Mouse (Mus musculus): ENCODE data around the gene Hyls1. TPM values are rescaled to one million over a fixed set of nuclear protein-coding genes. Genes with fewer than 3 reads are reported as not detected.

Gene Hyls1
- total and polyA plus RNA-seq, 3 experiments = 15.4 to 18.9 (median 18.3) TPM

- Histone ChIP-seq H3K36me3 (replicated peaks in 1 of 2; ENCODE audit: control insufficient read depth in 1 of 2, insufficient read depth in 1 of 2, low read length in 1 of 2) (no peaks in the 10 kb centered on the region), H3K27ac (ENCODE audit: insufficient read depth, low read depth) (no peak overlapping the region), H3K4me1 (ENCODE audit: control insufficient read depth in 1 of 2, insufficient read depth in 2 of 2) (no peaks in the 10 kb centered on the region), H3K27me3 (replicated peaks) (peaks cover 5% of the 10 kb centered on the region), H3K9ac (ENCODE audit: insufficient read depth, low read depth) (no peak overlapping the region), H3K4me2 (ENCODE audit: insufficient read depth, low read depth, poor library complexity, severe bottlenecking) (no peak overlapping the region), H3K79me2 (replicated peaks; ENCODE audit: control insufficient read depth, extremely low read depth, insufficient read depth, poor library complexity, severe bottlenecking) (no peaks in the 10 kb centered on the region), H3K9me3 (replicated peaks; ENCODE audit: low read length) (no peaks in the 10 kb centered on the region), H3K4me3 (replicated peaks in 1 of 3; ENCODE audit: low read depth in 2 of 3, low read length in 2 of 3, poor library complexity in 1 of 3) (no peak overlapping the region)
- TF ChIP-seq USF2 (conservative IDR thresholded peaks at IDR 0.05; ENCODE audit: low read depth, low read length) = no peak
- no peak for TF ChIP-seq MAX (IDR thresholded peaks at IDR 0.05; ENCODE audit: low read length)
- no peak for TF ChIP-seq MAFK (IDR thresholded peaks at IDR 0.05; ENCODE audit: insufficient replicate concordance, low read length)
- TF ChIP-seq NELFE (IDR thresholded peaks at IDR 0.05; ENCODE audit: low read depth, low read length) = no peak
- TF ChIP-seq CHD1 (IDR thresholded peaks at IDR 0.05; ENCODE audit: low read depth, low read length) = no peak
- no peak for TF ChIP-seq RAD21 (IDR thresholded peaks at IDR 0.05; ENCODE audit: low read depth, low read length)
- TF ChIP-seq USF1 (IDR thresholded peaks at IDR 0.05; ENCODE audit: low read depth, low read length) = no peak
- DNase-seq (ENCODE audit: extremely low read depth) = no peak
- dilution Hi-C loops (cut with MboI; ENCODE audit: extremely low pct_ligation_motif_present, extremely low pct_unique_long_range_greater_than_20kb, low sequenced_read_pairs) (no loop called here), in situ Hi-C loops (cut with MboI; ENCODE audit: low pct_ligation_motif_present, low pct_unique_long_range_greater_than_20kb, low sequenced_read_pairs) (no loop called here)
Observed at GRCm38 (mm10) chr9:35516711-35517110, 53.5 kb downstream of the Hyls1 start.

- no peak for DNase-seq (ENCODE audit: extremely low read depth)
- Histone ChIP-seq H3K79me2 (replicated peaks; ENCODE audit: control insufficient read depth, extremely low read depth, insufficient read depth, poor library complexity, severe bottlenecking) (no peaks in the 10 kb centered on the region), H3K27ac (ENCODE audit: insufficient read depth, low read depth) (no peak overlapping the region), H3K4me3 (replicated peaks in 1 of 3; ENCODE audit: low read depth in 2 of 3, low read length in 2 of 3, poor library complexity in 1 of 3) (no peak overlapping the region), H3K9me3 (replicated peaks; ENCODE audit: low read length) (no peaks in the 10 kb centered on the region), H3K9ac (ENCODE audit: insufficient read depth, low read depth) (no peak overlapping the region), H3K4me2 (ENCODE audit: insufficient read depth, low read depth, poor library complexity, severe bottlenecking) (no peak overlapping the region), H3K4me1 (ENCODE audit: control insufficient read depth in 1 of 2, insufficient read depth in 2 of 2) (no peaks in the 10 kb centered on the region), H3K27me3 (replicated peaks) (peaks cover 5% of the 10 kb centered on the region), H3K36me3 (replicated peaks in 1 of 2; ENCODE audit: control insufficient read depth in 1 of 2, insufficient read depth in 1 of 2, low read length in 1 of 2) (no peaks in the 10 kb centered on the region)
- dilution Hi-C loops (cut with MboI; ENCODE audit: extremely low pct_ligation_motif_present, extremely low pct_unique_long_range_greater_than_20kb, low sequenced_read_pairs) (no loop called here), in situ Hi-C loops (cut with MboI; ENCODE audit: low pct_ligation_motif_present, low pct_unique_long_range_greater_than_20kb, low sequenced_read_pairs) (no loop called here)
- TF ChIP-seq TCF12 (IDR thresholded peaks at IDR 0.05; ENCODE audit: low read depth, low read length) (no peak), RAD21 (IDR thresholded peaks at IDR 0.05; ENCODE audit: low read depth, low read length) (no peak), CHD2 (IDR thresholded peaks at IDR 0.05; ENCODE audit: low read length) (no peak), GABPA (IDR thresholded peaks at IDR 0.05; ENCODE audit: insufficient replicate concordance, low read depth, low read length) (no peak), ZKSCAN1 (IDR thresholded peaks at IDR 0.05; ENCODE audit: borderline replicate concordance, low read depth, low read length) (no peak), ZNF384 (IDR thresholded peaks at IDR 0.05; ENCODE audit: low read depth, low read length) (no peak)
Observed at GRCm38 (mm10) chr9:35516182-35516581, 54.0 kb downstream of the Hyls1 start.

- dilution Hi-C loops (cut with MboI; ENCODE audit: extremely low pct_ligation_motif_present, extremely low pct_unique_long_range_greater_than_20kb, low sequenced_read_pairs) = no loop called here
- no peak overlapping the region for H3K9ac ChIP-seq (ENCODE audit: insufficient read depth, low read depth)
- peaks cover 0 to 2% of the 10 kb centered on the region in 2 experiments; a peak in 1 of 4 replicates for H3K4me1 ChIP-seq (ENCODE audit: control insufficient read depth in 1 of 2, insufficient read depth in 2 of 2)
- no peak overlapping the region for H3K4me2 ChIP-seq (ENCODE audit: insufficient read depth, low read depth, poor library complexity, severe bottlenecking)
- no peaks in the 10 kb centered on the region for H3K79me2 ChIP-seq (replicated peaks; ENCODE audit: control insufficient read depth, extremely low read depth, insufficient read depth, poor library complexity, severe bottlenecking)
- no peak for DNase-seq (ENCODE audit: extremely low read depth)
- no peak overlapping the region for H3K4me3 ChIP-seq (replicated peaks in 1 of 3; ENCODE audit: low read depth in 2 of 3, low read length in 2 of 3, poor library complexity in 1 of 3)
- no peak overlapping the region for H3K27ac ChIP-seq (ENCODE audit: insufficient read depth, low read depth)
- peaks cover 5% of the 10 kb centered on the region for H3K27me3 ChIP-seq (replicated peaks)
- no peaks in the 10 kb centered on the region for H3K9me3 ChIP-seq (replicated peaks; ENCODE audit: low read length)
- TF ChIP-seq RAD21 (IDR thresholded peaks at IDR 0.05; ENCODE audit: low read depth, low read length) (no peak), NELFE (IDR thresholded peaks at IDR 0.05; ENCODE audit: low read depth, low read length) (no peak), IRF4 (IDR thresholded peaks at IDR 0.05; ENCODE audit: low read depth, low read length) (no peak), ZMIZ1 (IDR thresholded peaks at IDR 0.05; ENCODE audit: low read depth, low read length) (no peak), HCFC1 (IDR thresholded peaks at IDR 0.05; ENCODE audit: low read depth, low read length) (no peak), PAX5 (IDR thresholded peaks at IDR 0.05; ENCODE audit: low read length) (no peak), USF1 (IDR thresholded peaks at IDR 0.05; ENCODE audit: low read depth, low read length) (no peak), CHD2 (IDR thresholded peaks at IDR 0.05; ENCODE audit: low read length) (no peak), POLR2AphosphoS2 (IDR thresholded peaks at IDR 0.05; ENCODE audit: low read depth, low read length) (no peak), MAFK (IDR thresholded peaks at IDR 0.05; ENCODE audit: insufficient replicate concordance, low read length) (no peak), GABPA (IDR thresholded peaks at IDR 0.05; ENCODE audit: insufficient replicate concordance, low read depth, low read length) (no peak), MAZ (IDR thresholded peaks at IDR 0.05; ENCODE audit: low read depth, low read length) (no peak), TBP (conservative IDR thresholded peaks at IDR 0.05; ENCODE audit: low read depth, low read length) (no peak), ETS1 (conservative IDR thresholded peaks at IDR 0.05; ENCODE audit: low read depth, low read length) (no peak), ZC3H11A (IDR thresholded peaks at IDR 0.05; ENCODE audit: low read depth, low read length) (no peak), ELF1 (IDR thresholded peaks at IDR 0.05; ENCODE audit: low read depth, low read length) (no peak), SMC3 (IDR thresholded peaks at IDR 0.05; ENCODE audit: low read depth, low read length) (no peak)
- H3K36me3 ChIP-seq (replicated peaks in 1 of 2; ENCODE audit: control insufficient read depth in 1 of 2, insufficient read depth in 1 of 2, low read length in 1 of 2) = no peaks in the 10 kb centered on the region
- in situ Hi-C loops (cut with MboI; ENCODE audit: low pct_ligation_motif_present, low pct_unique_long_range_greater_than_20kb, low sequenced_read_pairs) = no loop called here
Observed at GRCm38 (mm10) chr9:35513900-35514299, 56.3 kb downstream of the Hyls1 start.
